ENCODE assay signal across 8 mouse cellular contexts in genomic region chr15:52153421-52153820, GRCm38 (mm10).
DNase-seq lines count a peak whose midpoint lies in the region; ATAC-seq lines count a peak whose summit lies in the region.

No protein-coding gene starts in this region.

- intact Hi-C loops in heart, postnatal 10 days (cut with DNase I) = loop anchor here (2.0 kb wide), 1 partner anchor 243 kb away; no protein-coding TSS in a partner anchor

- no peak overlapping the region for H3K9ac ChIP-seq in heart, embryonic 12.5 days
- H3K9ac ChIP-seq in kidney, embryonic 15.5 days = no peak overlapping the region
- no peak overlapping the region for H3K9ac ChIP-seq in forebrain, embryonic 16.5 days (replicated peaks; ENCODE audit: low read depth, low read length)

- no peak overlapping the region for H3K4me3 ChIP-seq in heart, embryonic 12.5 days
- no peak overlapping the region for H3K4me3 ChIP-seq in kidney, embryonic 15.5 days (replicated peaks)
- no peak overlapping the region for H3K4me3 ChIP-seq in forebrain, embryonic 16.5 days (replicated peaks; ENCODE audit: low read length)

- no peaks in the 10 kb centered on the region for H3K9me3 ChIP-seq in heart, embryonic 12.5 days (replicated peaks)
- H3K9me3 ChIP-seq in kidney, embryonic 15.5 days (replicated peaks) = no peaks in the 10 kb centered on the region
- no peaks in the 10 kb centered on the region for H3K9me3 ChIP-seq in forebrain, embryonic 16.5 days (ENCODE audit: control insufficient read depth, low read length)

- no peak overlapping the region for H3K27ac ChIP-seq in heart, embryonic 12.5 days (ENCODE audit: poor library complexity, severe bottlenecking)
- H3K27ac ChIP-seq in kidney, embryonic 15.5 days = no peak overlapping the region
- no peak overlapping the region for H3K27ac ChIP-seq in forebrain, embryonic 16.5 days (ENCODE audit: low read length)

- H3K27me3 ChIP-seq in heart, embryonic 12.5 days (replicated peaks) = no peaks in the 10 kb centered on the region
- no peaks in the 10 kb centered on the region for H3K27me3 ChIP-seq in kidney, embryonic 15.5 days
- no peaks in the 10 kb centered on the region for H3K27me3 ChIP-seq in forebrain, embryonic 16.5 days (replicated peaks; ENCODE audit: control insufficient read depth, insufficient read depth, low read length)

- H3K36me3 ChIP-seq in heart, embryonic 12.5 days = no peaks in the 10 kb centered on the region
- H3K36me3 ChIP-seq in kidney, embryonic 15.5 days = no peaks in the 10 kb centered on the region
- H3K36me3 ChIP-seq in forebrain, embryonic 16.5 days (ENCODE audit: control insufficient read depth, insufficient read depth) = no peaks in the 10 kb centered on the region

- H3K4me1 ChIP-seq in heart, embryonic 12.5 days (replicated peaks) = no peaks in the 10 kb centered on the region
- H3K4me1 ChIP-seq in kidney, embryonic 15.5 days = no peaks in the 10 kb centered on the region
- H3K4me1 ChIP-seq in forebrain, embryonic 16.5 days (replicated peaks; ENCODE audit: control insufficient read depth, insufficient read depth, low read length) = no peaks in the 10 kb centered on the region

- no peak overlapping the region for H3K4me2 ChIP-seq in heart, embryonic 12.5 days
- H3K4me2 ChIP-seq in kidney, embryonic 15.5 days = no peak overlapping the region
- no peak overlapping the region for H3K4me2 ChIP-seq in forebrain, embryonic 16.5 days (ENCODE audit: low read length)

- 28% methylated on average over 5 of the region's 5 CpGs for whole genome bisulfite sequencing in heart, embryonic 12.5 days
- WGBS in kidney, embryonic 15.5 days = 22% methylated on average over 5 of the region's 5 CpGs
- WGBS in forebrain, embryonic 16.5 days = 28% methylated on average over 5 of the region's 5 CpGs

- ATAC-seq in heart, embryonic 12.5 days (ENCODE audit: insufficient number of reproducible peaks, low FRiP score) = no peak
- peak; percentile 56; the same call in 1 of the 2 replicates for ATAC-seq in kidney, embryonic 15.5 days (replicated peaks; ENCODE audit: low FRiP score)
- ATAC-seq in forebrain, embryonic 16.5 days = no peak

- DNase-seq in heart, postnatal 10 days = peak; percentile 3 to 9
- DNase-seq in 416B (ENCODE audit: low read depth) (peak; percentile 27), R1 (ENCODE audit: low read depth, low spot score) (peak; percentile 65)
- DNase-seq in right cerebral cortex, postnatal 4 days = peak; percentile 31
- DNase-seq in spleen, postnatal 10 days (ENCODE audit: low spot score in 2 of 2) = no peak

Comparison
In these comparisons a context has a peak if more than half of its experiments do, and no peak if none do; other contexts are left out.
1. DNase-seq: peak in heart, postnatal 10 days (2 of 2), 416B (single experiment), R1 (single experiment) and right cerebral cortex, postnatal 4 days (single experiment); none in spleen, postnatal 10 days (0 of 2).